Mouse (Mus musculus) CH12.LX (cell line): ENCODE measurements around the gene Nsun2. TPM values are rescaled to one million over a fixed set of nuclear protein-coding genes. Genes with fewer than 3 reads are reported as not detected.

Experiments
- DNase-seq: peaks from one replicate; pipeline ENCODE4 v3.0.0-alpha.2; 2013; ENCODE audit errors: extremely low read depth
- H3K27ac ChIP-seq: 2 replicates; pipeline ENCODE4 v1.5.1; 2012; ENCODE audit warnings: low read depth, mild to moderate bottlenecking, control low read depth, moderate library complexity; ENCODE audit not compliant: insufficient read depth
- H3K27me3 ChIP-seq: replicated peaks from 2 replicates; pipeline ENCODE3; 2012; ENCODE audit warnings: inconsistent platforms
- H3K36me3 ChIP-seq, 2 experiments: replicated peaks in 1 of 2; 2 replicates each; pipeline versions ENCODE3 to v1.6.1; 2012; ENCODE audit warnings: inconsistent platforms in 1 of 2, low read length in 1 of 2, mild to moderate bottlenecking in 1 of 2, mixed read lengths in 1 of 2, moderate library complexity in 1 of 2; ENCODE audit not compliant: control insufficient read depth in 1 of 2, insufficient read depth in 1 of 2
- H3K4me1 ChIP-seq, 2 experiments: 2 replicates each; pipeline ENCODE4 v1.6.1; 2012; ENCODE audit warnings: inconsistent platforms in 1 of 2, moderate library complexity in 1 of 2; ENCODE audit not compliant: insufficient read depth in 2 of 2, control insufficient read depth in 1 of 2
- H3K4me2 ChIP-seq: 2 replicates; pipeline ENCODE4 v1.6.1; 2012; ENCODE audit warnings: low read depth, mild to moderate bottlenecking, control low read depth; ENCODE audit not compliant: poor library complexity, insufficient read depth, severe bottlenecking
- H3K4me3 ChIP-seq, 3 experiments: fragments of 150-350 bp in 1 of 3; sonication (generic) in 1 of 3; replicated peaks in 1 of 3; 2 replicates each; pipeline versions ENCODE3 to v1.5.1; 2011 to 2012; ENCODE audit warnings: low read depth in 2 of 3, low read length in 2 of 3, mild to moderate bottlenecking in 2 of 3, moderate library complexity in 2 of 3, control low read depth in 1 of 3, improper control_type of control experiment in 1 of 3, inconsistent platforms in 1 of 3, mixed read lengths in 1 of 3; ENCODE audit not compliant: poor library complexity in 1 of 3
- H3K79me2 ChIP-seq: replicated peaks from 2 replicates; pipeline ENCODE4 v1.6.1; 2012; ENCODE audit warnings: mild to moderate bottlenecking, moderate library complexity; ENCODE audit not compliant: control insufficient read depth, poor library complexity, insufficient read depth, severe bottlenecking; ENCODE audit errors: extremely low read depth
- H3K9ac ChIP-seq: 2 replicates; pipeline ENCODE4 v1.6.1; 2012; ENCODE audit warnings: low read depth, mild to moderate bottlenecking, control low read depth, moderate library complexity; ENCODE audit not compliant: insufficient read depth
- H3K9me3 ChIP-seq: replicated peaks from 2 replicates; pipeline ENCODE3; 2012; ENCODE audit warnings: low read length, inconsistent platforms, mixed read lengths
- BHLHE40 ChIP-seq: IDR thresholded peaks from 2 replicates; pipeline ENCODE4 v1.6.1; 2011; ENCODE audit warnings: mild to moderate bottlenecking, low read depth, low read length, improper control_type of control experiment
- CTCF ChIP-seq, 2 experiments: IDR thresholded peaks in 1 of 2; conservative IDR thresholded peaks in 1 of 2; 2 replicates each; pipeline ENCODE4 v1.5.1; 2011 to 2012; ENCODE audit warnings: low read depth in 2 of 2, low read length in 2 of 2, improper control_type of control experiment in 1 of 2, inconsistent platforms in 1 of 2, mild to moderate bottlenecking in 1 of 2, moderate library complexity in 1 of 2
- IRF4 ChIP-seq: IDR thresholded peaks from 2 replicates; pipeline ENCODE4 v1.6.1; 2014; ENCODE audit warnings: low read depth, mild to moderate bottlenecking, inconsistent platforms, low read length, improper control_type of control experiment
- KAT2A ChIP-seq: IDR thresholded peaks from 2 replicates; pipeline ENCODE4 v1.6.1; 2012; ENCODE audit warnings: low read length, improper control_type of control experiment, inconsistent platforms; ENCODE audit not compliant: insufficient replicate concordance
- MAFK ChIP-seq: IDR thresholded peaks from 2 replicates; pipeline ENCODE4 v1.6.1; 2011; ENCODE audit warnings: low read length, improper control_type of control experiment; ENCODE audit not compliant: insufficient replicate concordance
- MAX ChIP-seq: IDR thresholded peaks from 2 replicates; pipeline ENCODE4 v1.6.1; 2011; ENCODE audit warnings: low read length, improper control_type of control experiment
- MXI1 ChIP-seq: IDR thresholded peaks from 2 replicates; pipeline ENCODE4 v1.6.1; 2011; ENCODE audit warnings: mild to moderate bottlenecking, low read depth, low read length, improper control_type of control experiment
- NELFE ChIP-seq: IDR thresholded peaks from 2 replicates; pipeline ENCODE4 v1.6.1; 2011; ENCODE audit warnings: low read depth, low read length, improper control_type of control experiment
- PAX5 ChIP-seq: IDR thresholded peaks from 2 replicates; pipeline ENCODE4 v1.6.1; 2012; ENCODE audit warnings: low read length, inconsistent platforms, mixed read lengths
- POLR2A ChIP-seq: IDR thresholded peaks from 2 replicates; pipeline ENCODE4 v1.6.1; 2011; ENCODE audit warnings: low read depth, mild to moderate bottlenecking, improper control_type of control experiment, low read length
- RAD21 ChIP-seq: IDR thresholded peaks from 2 replicates; pipeline ENCODE4 v1.6.1; 2011; ENCODE audit warnings: low read depth, mild to moderate bottlenecking, low read length, improper control_type of control experiment, moderate library complexity
- SIN3A ChIP-seq: IDR thresholded peaks from 2 replicates; pipeline ENCODE4 v1.6.1; 2012; ENCODE audit warnings: low read length, improper control_type of control experiment, inconsistent platforms
- TBP ChIP-seq: conservative IDR thresholded peaks from 2 replicates; pipeline ENCODE4 v1.6.1; 2011; ENCODE audit warnings: low read depth, low read length, improper control_type of control experiment
- USF1 ChIP-seq: IDR thresholded peaks from 2 replicates; pipeline ENCODE4 v1.6.1; 2014; ENCODE audit warnings: low read depth, mild to moderate bottlenecking, inconsistent platforms, low read length, improper control_type of control experiment
- ZC3H11A ChIP-seq: IDR thresholded peaks from 2 replicates; pipeline ENCODE4 v1.6.1; 2012; ENCODE audit warnings: low read depth, mild to moderate bottlenecking, inconsistent platforms, low read length, improper control_type of control experiment
- ZNF384 ChIP-seq: IDR thresholded peaks from 2 replicates; pipeline ENCODE4 v1.6.1; 2012; ENCODE audit warnings: low read depth, low read length, improper control_type of control experiment, inconsistent platforms
- dilution Hi-C: fragments of 300-500 bp; cut with MboI; formaldehyde crosslinking; loops from 2 replicates; pipeline ENCODE4 v1.14.3; 2020; ENCODE audit warnings: low sequenced_read_pairs; ENCODE audit not compliant: extremely low pct_unique_long_range_greater_than_20kb, extremely low pct_ligation_motif_present
- in situ Hi-C: fragments of 300-500 bp; cut with MboI; formaldehyde crosslinking; loops from 3 replicates; pipeline ENCODE4 v1.14.3; 2019; ENCODE audit warnings: low sequenced_read_pairs, low pct_ligation_motif_present, low pct_unique_long_range_greater_than_20kb, mixed read lengths
- polyA plus RNA-seq: library from polyadenylated mRNA; unstranded; fragments of >175 nt; gene quantifications from 2 replicates; pipeline ENCODE4 v1.2.1, GENCODE M21; 2012; ENCODE audit warnings: low read depth; ENCODE audit not compliant: insufficient read length
- total RNA-seq, 2 experiments: library from RNA; depleted of rRNA; stranded (reverse); fragments of 300-350 nt in 1 of 2; fragments of >200 nt in 1 of 2; gene quantifications; 2 replicates each; pipeline ENCODE4 v1.2.3; 2012 to 2014

Gene Nsun2
- total and polyA plus RNA-seq, 3 experiments, result 178 to 292 (median 279) TPM

- in situ Hi-C loops, result no loop called here
Measured at GRCm38 (mm10) chr13:69506341-69507086, 27.0 kb upstream of the Nsun2 start.

GRCm38 (mm10) chr13:69507666-69508065 is 25.9 kb upstream of the Nsun2 start:
- no peaks in the 10 kb centered on the region for H3K4me1 ChIP-seq
- dilution Hi-C loops, result no loop called here
- in situ Hi-C loops, result no loop called here

More at GRCm38 (mm10) chr13:69506341-69507086, 27.0 kb upstream of the Nsun2 start:
- Histone ChIP-seq H3K4me3 (no peak overlapping the region), H3K4me2 (no peak overlapping the region), H3K27me3 (no peaks in the 10 kb centered on the region), H3K9ac (no peak overlapping the region), H3K27ac (no peak overlapping the region), H3K4me1 (no peaks in the 10 kb centered on the region), H3K36me3 (peaks cover 49 to 88% of the 10 kb centered on the region in 2 experiments), H3K9me3 (no peaks in the 10 kb centered on the region), H3K79me2 (no peaks in the 10 kb centered on the region)
- dilution Hi-C loops, result no loop called here
- DNase-seq, result no peak
- TF ChIP-seq KAT2A (no peak), SIN3A (no peak), MAFK (no peak), ZNF384 (no peak), BHLHE40 (no peak), USF1 (no peak), IRF4 (no peak), POLR2A (no peak), PAX5 (no peak), RAD21 (no peak), CTCF (conservative IDR thresholded peaks at IDR 0.05 in 1 of 2, IDR thresholded peaks at IDR 0.05 in 1 of 2; ENCODE audit: low read depth in 2 of 2, low read length in 2 of 2) (no peak), ZC3H11A (no peak), TBP (no peak), MXI1 (no peak), NELFE (no peak)

More at GRCm38 (mm10) chr13:69507666-69508065, 25.9 kb upstream of the Nsun2 start:
- no peaks in the 10 kb centered on the region for H3K9me3 ChIP-seq
- H3K36me3 ChIP-seq, result peaks cover 50 to 88% of the 10 kb centered on the region in 2 experiments
- no peak overlapping the region for H3K4me3 ChIP-seq
- no peak overlapping the region for H3K4me2 ChIP-seq
- no peaks in the 10 kb centered on the region for H3K79me2 ChIP-seq
- no peak overlapping the region for H3K27ac ChIP-seq
- H3K9ac ChIP-seq, result no peak overlapping the region
- H3K27me3 ChIP-seq, result no peaks in the 10 kb centered on the region
- DNase-seq, result no peak
- TF ChIP-seq MAX, result no peak
- no peak for TF ChIP-seq RAD21
- no peak for TF ChIP-seq CTCF (conservative IDR thresholded peaks at IDR 0.05 in 1 of 2, IDR thresholded peaks at IDR 0.05 in 1 of 2; ENCODE audit: low read depth in 2 of 2, low read length in 2 of 2)
- no peak for TF ChIP-seq ZC3H11A
